Mouse (Mus musculus) embryo, embryonic 10 days (tissue): Measurements from ENCODE around the gene Fam13c.
A peak's percentile ranks its signal among the peaks of the same experiment; 100 is the strongest.

Experiments used
- DNase-seq: peaks from one replicate; pipeline ENCODE4 v3.0.0-alpha.2; 2015; ENCODE audit warnings: low spot score

Fam13c gene

GRCm38 (mm10) chr10:70599126-70599924 lies 159.0 kb downstream of the Fam13c start:
- DNase-seq: peak; percentile 86

GRCm38 (mm10) chr10:70599925-70600305 lies 159.6 kb downstream of the Fam13c start:
- DNase-seq: no peak
